Mouse (Mus musculus) spleen, adult 2 months (tissue): ENCODE measurements around the gene Erv3.

Experiments used
- CTCF ChIP-seq: fragments of 200-500 bp; IDR thresholded peaks from 2 replicates; pipeline ENCODE4 v1.5.1; 2011; ENCODE audit warnings: mild to moderate bottlenecking, inconsistent platforms; ENCODE audit not compliant: insufficient read depth, insufficient read length, insufficient replicate concordance; ENCODE audit errors: extremely low read depth
- POLR2A ChIP-seq: fragments of 200-500 bp; IDR thresholded peaks from 2 replicates; pipeline ENCODE4 v1.6.1; 2011; ENCODE audit warnings: low read depth, low read length, inconsistent platforms

DNA sequence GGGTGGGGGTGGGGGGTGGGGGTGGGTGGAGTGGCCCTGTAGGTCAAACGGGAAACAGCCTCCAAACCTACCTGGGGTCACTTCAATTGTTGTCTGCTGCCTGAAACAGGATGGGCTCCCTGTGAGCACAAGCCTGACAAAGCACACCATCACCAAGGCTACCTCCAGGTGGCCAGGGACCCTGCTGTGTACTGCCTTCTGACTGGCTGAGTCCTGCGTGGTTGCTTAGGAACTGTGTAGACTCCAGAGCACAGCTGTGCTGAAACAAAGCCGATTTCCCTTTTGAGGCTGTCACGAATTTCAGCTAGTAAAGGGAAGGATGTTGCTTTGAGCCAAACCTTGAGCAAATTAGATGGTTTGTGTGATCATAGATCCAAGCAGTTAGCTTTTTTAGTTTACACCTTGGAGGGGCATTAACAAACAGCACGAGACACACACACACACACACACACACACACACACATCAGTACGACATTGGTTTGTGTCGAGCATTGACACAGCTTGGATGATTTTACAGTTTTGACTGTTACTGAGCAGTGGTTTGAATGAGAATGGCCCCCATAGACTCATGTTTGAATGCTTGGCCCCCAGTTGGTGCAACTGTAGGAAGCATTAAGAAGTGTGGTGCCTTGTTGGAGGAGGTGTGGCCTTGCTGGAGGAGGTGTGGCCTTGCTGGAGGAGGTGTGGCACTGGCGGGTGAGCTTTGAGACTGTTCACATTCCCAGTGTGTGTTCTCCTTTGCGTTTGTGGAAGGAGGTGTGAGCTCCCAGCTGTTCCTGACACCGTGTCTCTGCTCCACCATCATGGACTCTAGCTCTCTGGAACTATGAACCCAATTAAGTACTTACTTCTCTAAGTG is 11.8 kb downstream of the Erv3 start:
- no peak for TF ChIP-seq CTCF
- no peak for TF ChIP-seq POLR2A
